Mouse (Mus musculus) granulocyte monocyte progenitor cell, adult 5-6 weeks (primary cell): Measurements from ENCODE around the gene Lrrc7. TPM values are rescaled to one million over a fixed set of nuclear protein-coding genes. Genes with fewer than 3 reads are reported as not detected.
"Not testable (repeated sequence)": the region's sequence is repeated elsewhere in the genome, so short reads cannot be mapped to it uniquely, and the experiment has no call there.

Experiments
- ATAC-seq: replicated peaks from 2 replicates; pipeline ENCODE4 v1.8.0; 2016; ENCODE audit warnings: mild to moderate bottlenecking, moderate TSS enrichment, inconsistent platforms; ENCODE audit not compliant: poor library complexity, severe bottlenecking
- total RNA-seq, 2 experiments: library from RNA; stranded (forward) in 1 of 2; stranded (reverse) in 1 of 2; fragments of 200-712, 200-1000 nt in 1 of 2; fragments of >200 nt in 1 of 2; fragmentation: Nextera tagmentation in 1 of 2; gene quantifications; 2 replicates each; pipeline ENCODE4 v1.2.3; 2014 to 2017

The Lrrc7 gene
- total RNA-seq, 2 experiments from 2014 or later = not detected

GRCm38 (mm10) chr3:158174880-158175735 is 386.9 kb downstream of the Lrrc7 start:
- ATAC-seq = no peak

GRCm38 (mm10) chr3:158169180-158169579 is 392.8 kb downstream of the Lrrc7 start:
- ATAC-seq = no peak

GRCm38 (mm10) chr3:158168454-158168853 is 393.6 kb downstream of the Lrrc7 start:
- no peak for ATAC-seq

GRCm38 (mm10) chr3:158165004-158165403 is 397.0 kb downstream of the Lrrc7 start:
- no peak for ATAC-seq

GRCm38 (mm10) chr3:158164452-158164851 is 397.6 kb downstream of the Lrrc7 start:
- ATAC-seq = no peak

- no peak for ATAC-seq
Measured at GRCm38 (mm10) chr3:158163127-158163526, 398.9 kb downstream of the Lrrc7 start.

- ATAC-seq = no peak
Measured at GRCm38 (mm10) chr3:158161924-158162490, 400.0 kb downstream of the Lrrc7 start.

- no peak for ATAC-seq
Measured at GRCm38 (mm10) chr3:158155515-158156286, 406.3 kb downstream of the Lrrc7 start.

GRCm38 (mm10) chr3:158154134-158154533 is 407.9 kb downstream of the Lrrc7 start:
- ATAC-seq = no peak

GRCm38 (mm10) chr3:158148998-158149397 is 413.0 kb downstream of the Lrrc7 start:
- no peak for ATAC-seq

GRCm38 (mm10) chr3:158140629-158141028 is 421.4 kb downstream of the Lrrc7 start:
- no peak for ATAC-seq

GRCm38 (mm10) chr3:158137796-158138195 is 424.2 kb downstream of the Lrrc7 start:
- ATAC-seq = no peak

- no peak for ATAC-seq
Measured at GRCm38 (mm10) chr3:158131672-158132071, 430.3 kb downstream of the Lrrc7 start.

GRCm38 (mm10) chr3:158131233-158131632 is 430.8 kb downstream of the Lrrc7 start:
- no peak for ATAC-seq

GRCm38 (mm10) chr3:158122899-158123298 is 439.1 kb downstream of the Lrrc7 start:
- ATAC-seq = no peak

- no peak for ATAC-seq
Measured at GRCm38 (mm10) chr3:158105260-158105659, 456.8 kb downstream of the Lrrc7 start.

- ATAC-seq = no peak
Measured at GRCm38 (mm10) chr3:158103467-158103866, 458.6 kb downstream of the Lrrc7 start.

- ATAC-seq = not testable (repeated sequence)
Measured at GRCm38 (mm10) chr3:158102530-158102929, 459.5 kb downstream of the Lrrc7 start.

- not testable (repeated sequence) for ATAC-seq
Measured at GRCm38 (mm10) chr3:158102043-158102442, 460.0 kb downstream of the Lrrc7 start.

- no peak for ATAC-seq
Measured at GRCm38 (mm10) chr3:158093919-158094318, 468.1 kb downstream of the Lrrc7 start.

GRCm38 (mm10) chr3:158091601-158092000 is 470.4 kb downstream of the Lrrc7 start:
- no peak for ATAC-seq
